Mouse (Mus musculus) liver, embryonic 16.5 days (tissue): Measurements from ENCODE around the gene Col4a6. TPM values are rescaled to one million over a fixed set of nuclear protein-coding genes. Genes with fewer than 3 reads are reported as not detected.

ENCODE experiments used
- ATAC-seq: fragments of 200-750 bp; cut with Nextera tagmentation; 2 replicates; pipeline ENCODE4 v1.8.0; 2017; ENCODE audit warnings: low read depth, mild to moderate bottlenecking, moderate number of reproducible peaks, moderate library complexity
- H3K27ac ChIP-seq: fragments of 300-500 bp; sonication (generic); 2 replicates; pipeline ENCODE4 v1.5.1; 2014; ENCODE audit warnings: mild to moderate bottlenecking, low read length
- H3K27me3 ChIP-seq: fragments of 300-500 bp; sonication (generic); 2 replicates; pipeline ENCODE4 v1.6.1; 2014; ENCODE audit warnings: low read depth, low read length, mixed read lengths; ENCODE audit not compliant: control insufficient read depth, insufficient read depth
- H3K36me3 ChIP-seq: fragments of 300-500 bp; sonication (generic); 2 replicates; pipeline ENCODE4 v1.6.1; 2014; ENCODE audit warnings: mild to moderate bottlenecking; ENCODE audit not compliant: control insufficient read depth, insufficient read depth
- H3K4me1 ChIP-seq: fragments of 300-500 bp; sonication (generic); 2 replicates; pipeline ENCODE4 v1.6.1; 2014; ENCODE audit warnings: low read depth, low read length, mixed read lengths; ENCODE audit not compliant: control insufficient read depth
- H3K4me2 ChIP-seq: fragments of 300-500 bp; sonication (generic); 2 replicates; pipeline ENCODE4 v1.6.1; 2014; ENCODE audit warnings: low read depth, low read length, mixed read lengths
- H3K4me3 ChIP-seq: fragments of 300-500 bp; sonication (generic); 2 replicates; pipeline ENCODE4 v1.5.1; 2014; ENCODE audit warnings: low read depth, mild to moderate bottlenecking, low read length
- H3K9ac ChIP-seq: fragments of 300-500 bp; sonication (generic); 2 replicates; pipeline ENCODE4 v1.6.1; 2014; ENCODE audit warnings: low read depth, low read length
- H3K9me3 ChIP-seq: fragments of 300-500 bp; sonication (generic); replicated peaks from 2 replicates; pipeline ENCODE4 v1.6.1; 2016; ENCODE audit warnings: low read length; ENCODE audit not compliant: control insufficient read depth
- WGBS: fragments of 180-500 bp; shearing (Covaris S2); extraction: QIAGEN DNeasy Blood & Tissue Kit; methylation state at CpG from one replicate; pipeline ENCODE4 v1.1.7; 2014; ENCODE audit not compliant: insufficient replicate concordance; 5-methylcytosine and 5-hydroxymethylcytosine counted together
- polyA plus RNA-seq: library from polyadenylated mRNA; unstranded; fragments of >200 nt; fragmentation: Nextera tagmentation; extraction: Ambion mirVana; gene quantifications from 2 replicates; pipeline ENCODE4 v1.2.1, GENCODE M21; 2015

Col4a6 gene
- polyA plus RNA-seq, 1 experiment from 2014 or later: 0.11 TPM

DNA sequence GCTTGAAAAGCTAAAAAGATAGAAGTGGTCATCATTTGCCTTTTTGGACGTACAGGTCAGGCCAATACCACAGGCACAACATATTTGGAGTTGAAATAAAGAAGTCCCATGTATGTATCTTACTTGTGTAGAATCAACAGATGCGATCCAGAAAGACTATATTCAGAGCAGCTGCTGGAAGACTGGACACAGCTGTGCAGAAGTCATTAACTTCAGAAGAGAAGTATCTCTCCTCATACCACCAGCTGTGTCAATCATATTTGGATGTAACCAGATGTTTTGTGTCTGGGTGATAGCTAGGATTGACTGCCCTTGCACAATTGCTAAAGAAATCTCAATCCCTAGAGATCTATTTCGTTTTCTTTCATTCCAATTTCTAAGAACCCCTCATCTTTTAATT lies 77.6 kb downstream of the Col4a6 start:
- no peak overlapping the region for H3K4me3 ChIP-seq
- H3K36me3 ChIP-seq: no peaks in the 10 kb centered on the region
- no peak overlapping the region for H3K27ac ChIP-seq
- H3K9ac ChIP-seq: no peak overlapping the region
- H3K4me1 ChIP-seq: no peaks in the 10 kb centered on the region
- H3K9me3 ChIP-seq: no peaks in the 10 kb centered on the region
- ATAC-seq: no peak
- H3K27me3 ChIP-seq: no peaks in the 10 kb centered on the region
- H3K4me2 ChIP-seq: no peak overlapping the region
- 39% methylated on average over 3 of the region's 3 CpGs for WGBS

- no peak overlapping the region for H3K4me3 ChIP-seq
- H3K36me3 ChIP-seq: no peaks in the 10 kb centered on the region
- no peak for ATAC-seq
- no peak overlapping the region for H3K4me2 ChIP-seq
- no peaks in the 10 kb centered on the region for H3K4me1 ChIP-seq
- H3K27me3 ChIP-seq: no peaks in the 10 kb centered on the region
- 54% methylated on average over 3 of the region's 3 CpGs for WGBS
- H3K27ac ChIP-seq: no peak overlapping the region
- H3K9me3 ChIP-seq: no peaks in the 10 kb centered on the region
- H3K9ac ChIP-seq: no peak overlapping the region
Measured at GRCm38 (mm10) chrX:141385399-141386105, 88.3 kb downstream of the Col4a6 start.

GRCm38 (mm10) chrX:141384632-141385031 lies 89.2 kb downstream of the Col4a6 start:
- H3K4me3 ChIP-seq: no peak overlapping the region
- no peak overlapping the region for H3K4me2 ChIP-seq
- no peak overlapping the region for H3K9ac ChIP-seq
- WGBS: 33% methylated on average over 2 of the region's 2 CpGs
- H3K36me3 ChIP-seq: no peaks in the 10 kb centered on the region
- H3K27me3 ChIP-seq: no peaks in the 10 kb centered on the region
- no peaks in the 10 kb centered on the region for H3K4me1 ChIP-seq
- ATAC-seq: no peak
- H3K9me3 ChIP-seq: no peaks in the 10 kb centered on the region
- no peak overlapping the region for H3K27ac ChIP-seq

DNA sequence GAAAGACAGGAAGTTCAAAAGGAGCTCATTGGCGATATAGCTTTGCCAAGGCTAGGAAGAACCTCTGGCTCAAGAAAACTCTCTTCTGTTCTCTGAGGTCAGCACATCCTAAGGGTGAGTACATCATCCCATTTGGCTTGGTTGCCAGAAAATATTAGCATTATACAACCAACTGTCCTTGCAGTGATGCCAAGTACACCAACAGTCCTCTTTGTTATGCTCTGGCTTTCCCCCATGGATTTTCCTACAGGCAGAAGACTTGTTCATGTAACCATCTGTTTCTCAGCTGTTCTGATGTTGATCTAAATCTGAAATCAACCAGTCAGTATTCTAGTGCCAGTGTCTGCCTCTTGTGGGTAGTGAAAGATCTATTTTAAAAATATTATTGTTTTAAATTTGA lies 103.6 kb downstream of the Col4a6 start:
- 43% methylated on average over 1 of the region's 1 CpGs for WGBS
- H3K4me3 ChIP-seq: no peak overlapping the region
- H3K4me1 ChIP-seq: no peaks in the 10 kb centered on the region
- no peak overlapping the region for H3K9ac ChIP-seq
- no peaks in the 10 kb centered on the region for H3K9me3 ChIP-seq
- H3K36me3 ChIP-seq: no peaks in the 10 kb centered on the region
- H3K27ac ChIP-seq: no peak overlapping the region
- no peaks in the 10 kb centered on the region for H3K27me3 ChIP-seq
- no peak overlapping the region for H3K4me2 ChIP-seq
- ATAC-seq: no peak

GRCm38 (mm10) chrX:141363331-141363730 lies 110.5 kb downstream of the Col4a6 start:
- Histone ChIP-seq H3K36me3 (no peaks in the 10 kb centered on the region), H3K9me3 (no peaks in the 10 kb centered on the region), H3K4me3 (no peak overlapping the region), H3K4me2 (no peak overlapping the region), H3K4me1 (no peaks in the 10 kb centered on the region), H3K9ac (no peak overlapping the region), H3K27me3 (no peaks in the 10 kb centered on the region), H3K27ac (no peak overlapping the region)
- no peak for ATAC-seq

- Histone ChIP-seq H3K27me3 (no peaks in the 10 kb centered on the region; the same call in 1 of the 2 replicates), H3K36me3 (no peaks in the 10 kb centered on the region), H3K4me3 (no peak overlapping the region), H3K9ac (no peak overlapping the region), H3K27ac (no peak overlapping the region), H3K4me2 (no peak overlapping the region), H3K9me3 (no peaks in the 10 kb centered on the region), H3K4me1 (no peaks in the 10 kb centered on the region)
- 66% methylated on average over 2 of the region's 2 CpGs for WGBS
- no peak for ATAC-seq
Measured at GRCm38 (mm10) chrX:141341417-141341816, 132.5 kb downstream of the Col4a6 start.

DNA sequence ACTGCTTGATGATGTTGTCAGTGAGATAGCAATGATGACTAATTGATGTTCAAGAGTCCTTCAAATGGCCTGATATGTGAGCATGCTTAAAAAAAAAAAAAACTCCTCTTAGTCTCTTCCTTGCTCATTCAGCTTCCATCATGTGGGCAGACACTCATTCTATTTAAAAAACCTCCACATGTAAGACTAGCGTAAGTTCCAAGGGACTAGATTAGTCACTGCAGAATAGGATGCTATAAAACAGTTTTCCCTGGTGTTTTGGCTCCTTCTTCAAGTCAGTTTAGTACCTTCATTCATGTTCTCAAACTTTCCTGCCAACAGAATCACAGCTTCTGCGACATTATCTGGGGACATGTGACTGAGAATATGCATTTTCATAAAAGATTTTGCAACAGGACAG lies 145.8 kb downstream of the Col4a6 start:
- Histone ChIP-seq H3K4me3 (no peak overlapping the region), H3K9ac (no peak overlapping the region), H3K4me1 (no peaks in the 10 kb centered on the region), H3K4me2 (no peak overlapping the region), H3K36me3 (no peaks in the 10 kb centered on the region), H3K9me3 (no peaks in the 10 kb centered on the region), H3K27ac (no peak overlapping the region), H3K27me3 (no peaks in the 10 kb centered on the region)
- no peak for ATAC-seq
- 65% methylated on average over 2 of the region's 2 CpGs for WGBS

DNA sequence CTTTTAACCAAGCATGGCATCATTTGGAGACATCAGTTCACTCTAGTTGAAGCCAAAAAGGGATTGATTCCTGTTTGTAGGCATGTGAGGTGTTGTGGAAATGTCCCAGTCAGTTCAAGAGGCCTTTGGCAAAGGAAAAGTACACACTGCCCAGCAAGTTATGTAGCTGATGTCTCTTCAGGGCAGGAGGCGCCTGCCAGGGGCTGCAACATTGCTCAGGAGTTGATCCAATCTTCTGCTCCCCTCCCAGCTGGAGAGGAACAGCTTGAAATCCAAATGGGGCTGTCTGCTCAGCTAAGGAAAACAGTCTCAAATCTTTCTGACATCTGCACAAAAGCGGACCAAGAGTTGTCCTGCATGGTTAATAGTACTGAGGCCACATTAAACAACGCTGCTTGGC lies 149.7 kb downstream of the Col4a6 start:
- WGBS: 32% methylated on average over 3 of the region's 3 CpGs
- no peaks in the 10 kb centered on the region for H3K4me1 ChIP-seq

GRCm38 (mm10) chrX:141316217-141316616 lies 157.7 kb downstream of the Col4a6 start:
- Histone ChIP-seq H3K4me1 (no peaks in the 10 kb centered on the region), H3K27ac (no peak overlapping the region), H3K27me3 (no peaks in the 10 kb centered on the region), H3K9me3 (no peaks in the 10 kb centered on the region), H3K9ac (no peak overlapping the region), H3K36me3 (no peaks in the 10 kb centered on the region), H3K4me2 (no peak overlapping the region), H3K4me3 (no peak overlapping the region)
- ATAC-seq: no peak
- WGBS: 48% methylated on average over 1 of the region's 1 CpGs

More for the DNA sequence above, 149.7 kb downstream of the Col4a6 start:
- Histone ChIP-seq H3K4me3 (no peak overlapping the region), H3K9ac (no peak overlapping the region), H3K27me3 (no peaks in the 10 kb centered on the region), H3K9me3 (no peaks in the 10 kb centered on the region), H3K27ac (no peak overlapping the region), H3K36me3 (no peaks in the 10 kb centered on the region), H3K4me2 (no peak overlapping the region)
- ATAC-seq: no peak
